Mouse (Mus musculus) G1E (cell line): ENCODE data around the gene Cdk13. TPM values are rescaled to one million over a fixed set of nuclear protein-coding genes. Genes with fewer than 3 reads are reported as not detected.
A peak's percentile ranks its signal among the peaks of the same experiment; 100 is the strongest.

Experiments
- ATAC-seq: 2 replicates; pipeline ENCODE4 v1.8.0; 2016; ENCODE audit warnings: mild to moderate bottlenecking; ENCODE audit not compliant: insufficient number of reproducible peaks, poor library complexity, low FRiP score, severe bottlenecking; ENCODE audit errors: extremely low read depth
- DNase-seq: peaks from one replicate; pipeline ENCODE4 v3.0.0; 2012; ENCODE audit warnings: low spot score
- H3K27me3 ChIP-seq: 2 replicates; pipeline ENCODE4 v1.6.1; 2012; ENCODE audit warnings: mild to moderate bottlenecking, low read length, inconsistent platforms; ENCODE audit not compliant: insufficient read depth
- H3K36me3 ChIP-seq: replicated peaks from 2 replicates; pipeline ENCODE3; 2012; ENCODE audit warnings: mild to moderate bottlenecking, inconsistent platforms
- H3K4me1 ChIP-seq: 2 replicates; pipeline ENCODE4 v1.6.1; 2012; ENCODE audit warnings: low read depth, low read length, inconsistent platforms, mixed read lengths; ENCODE audit not compliant: insufficient read depth
- H3K4me3 ChIP-seq: 2 replicates; pipeline ENCODE4 v1.5.1; 2012; ENCODE audit warnings: low read depth, mild to moderate bottlenecking, inconsistent platforms, low read length, moderate library complexity, mixed read lengths
- H3K9me3 ChIP-seq: replicated peaks from 2 replicates; pipeline ENCODE4 v1.6.1; 2012; ENCODE audit warnings: inconsistent platforms
- CTCF ChIP-seq: IDR thresholded peaks from 2 replicates; pipeline ENCODE4 v1.5.1; 2012; ENCODE audit warnings: low read depth, low read length, inconsistent platforms, mixed read lengths
- GATA1 ChIP-seq: IDR thresholded peaks from 2 replicates; pipeline ENCODE4 v1.6.1; 2012; ENCODE audit warnings: borderline replicate concordance, low read length, inconsistent platforms, mixed read lengths
- GATA2 ChIP-seq: IDR thresholded peaks from 2 replicates; pipeline ENCODE4 v1.6.1; 2012; ENCODE audit warnings: low read depth, low read length, inconsistent platforms, borderline replicate concordance
- POLR2AphosphoS5 ChIP-seq: IDR thresholded peaks from 2 replicates; pipeline ENCODE4 v1.6.1; 2012; ENCODE audit warnings: low read depth, low read length, inconsistent platforms; ENCODE audit not compliant: insufficient replicate concordance
- TAL1 ChIP-seq: conservative IDR thresholded peaks from 2 replicates; pipeline ENCODE4 v1.6.1; 2012; ENCODE audit warnings: low read depth, low read length, inconsistent platforms, mixed read lengths
- polyA plus RNA-seq: library from polyadenylated mRNA; stranded (reverse); fragments of >175 nt; gene quantifications from 2 replicates; pipeline ENCODE4 v1.2.3, GENCODE M21; 2012
- total RNA-seq, 2 experiments: library from RNA; stranded (forward) in 1 of 2; stranded (reverse) in 1 of 2; fragments of 200-1000 nt in 1 of 2; fragments of >200 nt in 1 of 2; fragmentation: Nextera tagmentation in 1 of 2; gene quantifications; 2 replicates each; pipeline ENCODE4 v1.2.3; 2014 to 2017

Gene Cdk13
- total and polyA plus RNA-seq, 3 experiments: 70.3 to 227 (median 166) TPM

DNA sequence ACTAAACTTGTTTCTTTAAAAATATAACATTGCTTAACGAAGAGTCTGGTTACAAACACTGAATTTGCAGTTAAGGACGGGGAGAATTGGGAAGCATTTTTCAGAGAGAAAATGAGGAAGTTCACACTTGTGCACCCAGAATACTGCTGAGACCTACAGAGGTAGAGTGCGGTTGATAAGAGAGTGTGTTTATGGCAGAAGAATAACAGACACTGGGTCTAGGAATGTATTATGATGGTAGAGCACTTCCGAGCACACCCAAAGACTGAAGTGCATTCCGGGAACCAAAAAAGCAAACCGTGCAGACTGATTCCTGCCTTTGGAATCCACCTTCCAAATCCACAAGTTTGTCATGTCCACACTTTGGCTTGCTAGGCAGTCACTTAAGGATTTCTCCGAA lies 31.9 kb upstream of the Cdk13 start:
- DNase-seq (peak; percentile 22), ATAC-seq (peak; percentile 60)
- H3K4me1 ChIP-seq: peaks cover 21% of the 10 kb centered on the region
- no peaks in the 10 kb centered on the region for H3K9me3 ChIP-seq
- peaks cover 11% of the 10 kb centered on the region for H3K27me3 ChIP-seq
- TF ChIP-seq POLR2AphosphoS5 (no peak), CTCF (no peak)
- no peaks in the 10 kb centered on the region for H3K36me3 ChIP-seq
- H3K4me3 ChIP-seq: peak overlapping the region; percentile 22; the same call in 1 of the 2 replicates

DNA sequence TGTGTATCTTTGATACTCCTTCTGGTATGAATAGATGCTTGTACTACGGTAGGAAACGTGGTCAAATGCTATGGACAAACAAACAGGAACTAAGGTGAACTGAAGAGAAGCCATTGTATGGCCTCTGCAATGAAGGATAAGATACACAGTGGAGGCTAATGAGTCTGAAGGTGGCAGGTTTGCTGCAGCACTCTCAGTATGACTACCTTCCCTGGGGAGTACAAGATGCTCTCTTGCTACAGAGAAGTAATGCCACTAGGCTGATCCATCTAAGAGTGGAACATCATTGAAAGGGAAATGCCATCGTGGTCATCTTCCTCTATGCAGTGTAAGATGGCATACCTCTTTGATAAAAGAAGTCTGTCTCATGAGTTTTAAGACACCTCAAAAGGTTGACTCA lies 28.0 kb upstream of the Cdk13 start:
- DNase-seq (no peak), ATAC-seq (no peak)
- peaks cover 11% of the 10 kb centered on the region for H3K27me3 ChIP-seq
- H3K36me3 ChIP-seq: no peaks in the 10 kb centered on the region
- H3K4me3 ChIP-seq: no peak overlapping the region
- H3K9me3 ChIP-seq: no peaks in the 10 kb centered on the region
- H3K4me1 ChIP-seq: peaks cover 13% of the 10 kb centered on the region
- TF ChIP-seq GATA1 (no peak), POLR2AphosphoS5 (no peak), TAL1 (no peak), GATA2 (no peak), CTCF (no peak)

DNA sequence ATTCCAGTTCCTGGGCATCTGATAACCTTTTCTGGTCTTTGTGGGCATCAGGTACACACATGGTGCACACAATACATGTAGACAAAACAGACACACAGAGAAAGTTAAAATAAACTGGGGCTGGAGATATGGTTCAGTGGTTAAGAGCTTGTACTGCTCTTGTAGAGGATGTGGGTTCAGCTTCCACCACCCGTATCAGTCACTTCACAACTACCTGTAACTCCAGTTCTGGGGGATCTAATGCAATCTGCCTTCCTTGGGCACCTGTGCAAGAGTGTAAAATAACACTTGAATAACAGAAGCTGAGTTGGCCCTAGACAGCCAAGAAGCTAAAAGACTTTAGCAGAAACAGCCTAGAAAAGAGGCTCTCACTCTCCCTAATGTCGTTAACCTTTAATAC lies 12.3 kb upstream of the Cdk13 start:
- Histone ChIP-seq H3K4me1 (no peaks in the 10 kb centered on the region), H3K9me3 (no peaks in the 10 kb centered on the region), H3K27me3 (peaks cover 25% of the 10 kb centered on the region), H3K36me3 (no peaks in the 10 kb centered on the region), H3K4me3 (no peak overlapping the region)
- DNase-seq: no peak
- no peak for ATAC-seq
- TF ChIP-seq TAL1: no peak

DNA sequence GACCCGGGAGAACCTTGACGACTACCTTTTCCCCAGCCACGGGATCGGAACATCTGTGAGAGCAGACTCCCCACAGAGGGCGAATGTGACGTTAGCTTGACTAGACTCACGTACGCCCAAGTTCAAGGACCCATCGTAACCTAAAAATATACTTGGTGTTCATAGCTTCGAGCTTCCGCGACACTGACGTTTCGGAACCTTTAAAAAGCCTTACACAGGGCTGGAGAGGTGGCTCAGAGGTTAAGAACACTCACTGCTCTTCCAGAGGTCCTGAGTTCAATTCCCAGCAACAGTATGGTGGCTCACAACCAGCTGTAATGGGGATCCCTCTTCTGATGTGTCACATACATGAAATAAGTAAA lies 698 bp upstream of the Cdk13 start:
- DNase-seq (no peak), ATAC-seq (no peak)
- peaks cover 1% of the 10 kb centered on the region; the same call in 1 of the 2 replicates for H3K27me3 ChIP-seq
- peaks cover 8% of the 10 kb centered on the region for H3K36me3 ChIP-seq
- H3K9me3 ChIP-seq: no peaks in the 10 kb centered on the region
- H3K4me3 ChIP-seq: peak overlapping the region; percentile 98
- TF ChIP-seq TAL1: no peak
- TF ChIP-seq GATA1: no peak
- TF ChIP-seq CTCF: no peak
- TF ChIP-seq POLR2AphosphoS5: no peak
- TF ChIP-seq GATA2: no peak
- H3K4me1 ChIP-seq: peaks cover 18% of the 10 kb centered on the region

DNA sequence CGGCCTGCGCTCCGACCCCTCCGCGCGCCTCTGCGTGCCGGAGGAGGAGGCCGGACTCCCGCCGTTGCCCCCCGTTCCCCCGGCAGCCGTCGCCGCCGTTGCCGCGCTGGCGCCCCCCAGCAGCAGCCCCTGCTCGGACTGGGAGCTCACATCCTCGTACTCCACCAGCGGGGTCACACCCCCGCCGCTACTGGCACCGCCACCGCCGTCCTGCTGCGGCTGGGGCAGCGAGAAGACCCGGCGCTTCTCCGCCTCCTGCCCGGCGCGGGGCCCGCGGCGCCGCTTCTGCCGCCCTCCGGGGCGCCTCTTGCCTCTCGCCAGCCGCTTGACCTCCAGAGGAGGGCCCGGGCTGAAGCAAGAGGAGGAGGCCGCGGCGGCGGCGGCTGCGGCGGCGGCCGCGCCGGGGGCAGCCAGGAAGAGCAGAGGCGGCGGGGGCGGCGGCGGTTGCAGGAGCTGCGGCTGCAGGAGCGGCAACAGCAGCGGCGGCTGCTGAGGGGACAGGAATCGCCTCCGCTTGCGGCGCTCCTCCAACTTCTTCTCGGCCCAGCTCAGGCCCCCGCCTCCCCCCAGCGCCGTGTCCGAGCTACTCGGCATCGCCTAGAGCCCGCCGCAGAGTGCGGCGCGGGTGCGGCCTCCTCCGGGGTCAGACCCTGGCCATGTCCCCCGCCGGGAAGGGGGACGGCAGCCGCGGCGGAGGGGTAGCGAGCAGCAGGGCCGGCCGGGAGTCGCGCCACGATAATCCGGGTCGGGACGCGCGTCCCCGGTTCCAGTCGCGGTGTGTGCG lies 647 bp downstream of the Cdk13 start:
- Histone ChIP-seq H3K4me1 (peaks cover 28% of the 10 kb centered on the region), H3K27me3 (no peaks in the 10 kb centered on the region), H3K4me3 (peak overlapping the region; percentile 98), H3K9me3 (no peaks in the 10 kb centered on the region), H3K36me3 (peaks cover 10% of the 10 kb centered on the region)
- ATAC-seq: no peak
- peak; percentile 20 for DNase-seq
- TF ChIP-seq GATA2 (no peak), POLR2AphosphoS5 (no peak), GATA1 (no peak), CTCF (no peak), TAL1 (no peak)

DNA sequence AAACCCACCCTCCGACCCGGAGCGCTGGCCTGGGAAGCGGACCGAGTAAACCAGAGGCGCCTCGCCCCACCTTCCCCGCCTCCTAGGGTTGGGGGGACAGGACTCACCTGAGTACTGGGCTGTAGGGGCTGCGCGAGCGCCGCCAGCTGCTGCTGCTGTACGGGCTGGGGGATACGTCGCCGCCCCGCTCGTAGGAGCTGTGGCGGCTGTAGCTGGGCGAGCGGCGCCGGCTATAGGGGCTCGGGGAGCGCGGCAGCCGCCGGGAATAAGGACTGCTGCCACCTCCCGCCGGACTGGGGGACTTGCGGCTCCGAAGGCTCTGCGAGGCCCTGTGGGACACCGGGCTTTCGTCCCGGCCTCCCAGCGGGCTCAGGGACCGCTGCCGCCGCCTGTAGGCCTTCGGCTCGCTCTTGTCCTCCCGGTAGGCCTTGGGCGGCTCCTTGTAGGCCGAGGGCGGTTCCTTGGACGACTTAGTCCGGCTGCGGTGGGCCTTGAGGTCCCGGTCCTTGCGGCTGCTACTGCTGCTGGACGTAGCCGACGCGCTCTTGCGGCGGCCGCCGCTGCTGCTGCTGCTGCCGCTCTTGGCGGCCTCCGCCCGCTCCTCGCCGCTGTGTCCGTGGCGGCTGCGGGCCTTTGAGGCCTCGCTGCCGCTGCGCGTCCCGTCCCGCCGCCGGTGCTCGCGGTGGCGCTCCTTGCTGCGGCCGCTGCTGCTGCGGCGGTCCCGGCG lies 1.4 kb downstream of the Cdk13 start:
- ATAC-seq: no peak
- Histone ChIP-seq H3K27me3 (no peaks in the 10 kb centered on the region), H3K4me1 (peaks cover 34% of the 10 kb centered on the region), H3K9me3 (no peaks in the 10 kb centered on the region), H3K4me3 (peak overlapping the region; percentile 98), H3K36me3 (peaks cover 12% of the 10 kb centered on the region)
- no peak for TF ChIP-seq POLR2AphosphoS5
- TF ChIP-seq CTCF: no peak
- TF ChIP-seq GATA1: no peak
- no peak for TF ChIP-seq TAL1
- no peak for TF ChIP-seq GATA2
- peak; percentile 75 for DNase-seq
